Mouse (Mus musculus): ENCODE data around the gene Tcf20.

Gene Tcf20

DNA sequence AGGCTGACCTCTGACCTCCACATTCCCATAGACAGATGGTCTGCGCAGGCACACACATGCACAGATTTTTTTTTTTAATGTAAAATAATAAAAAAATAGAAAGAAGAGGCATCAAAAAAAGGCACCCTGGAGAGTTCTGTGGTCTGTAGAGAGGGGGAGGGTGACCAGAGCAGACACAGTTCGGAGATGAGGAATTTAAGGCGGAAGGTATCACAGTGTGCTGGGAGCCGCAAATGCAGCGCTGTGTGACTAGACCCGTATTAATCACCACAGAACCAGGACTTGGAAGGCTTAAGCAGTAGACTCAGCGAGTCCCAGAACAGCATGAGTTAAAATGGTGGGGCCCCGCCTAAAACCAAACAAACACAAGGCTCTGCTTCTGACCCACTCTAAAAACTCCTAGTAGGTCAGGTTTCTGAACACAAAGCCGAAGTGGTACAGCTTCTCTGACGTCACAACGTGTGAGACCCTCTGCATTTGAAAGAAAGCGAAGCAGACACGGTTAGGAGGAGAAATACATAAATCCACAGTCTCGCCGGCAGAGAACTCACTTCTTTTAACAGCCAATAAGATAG, 19.8 kb upstream of the Tcf20 start:
- POLR2A ChIA-PET, result interaction anchor here in 2 of 4 experiments (0.6 to 1.1 kb wide), 2 partner anchors 39 to 229 kb away, joined by 3 to 8 read pairs; no protein-coding TSS in a partner anchor
- CTCF ChIA-PET, result no interaction called here

GRCm38 (mm10) chr15:83002665-83003548, 15.2 kb upstream of the Tcf20 start:
- ChIA-PET POLR2A (interaction anchor here in 2 of 4 experiments (0.5 to 0.9 kb wide), 4 partner anchors 11 to 604 kb away, joined by 3 read pairs; no protein-coding TSS in a partner anchor), CTCF (no interaction called here)

DNA sequence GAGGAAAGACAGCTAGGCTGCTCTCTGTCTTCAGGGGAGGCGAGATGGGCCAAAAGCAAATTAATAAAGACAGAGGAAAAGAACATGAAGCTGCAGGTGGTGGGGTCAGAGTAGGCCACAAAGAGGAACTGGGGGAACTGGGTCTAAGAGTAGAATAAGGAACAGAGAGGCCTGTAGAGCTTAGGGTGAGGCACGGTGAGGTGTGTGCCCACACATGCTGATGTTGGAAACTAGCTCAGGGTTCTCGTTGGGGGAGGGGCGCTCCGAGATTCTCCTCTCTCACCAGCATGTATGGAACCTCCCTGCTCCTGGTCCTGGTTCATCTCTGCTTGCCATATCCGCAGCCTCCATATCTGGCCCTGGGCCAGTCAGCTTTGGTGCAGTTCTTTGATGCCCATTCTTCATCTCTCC, 11.1 kb upstream of the Tcf20 start:
- POLR2A ChIA-PET, result interaction anchor here in 3 of 4 experiments (0.8 to 3.1 kb wide), 13 partner anchors 10 to 151 kb away, joined by 3 to 10 read pairs (median 5); partner anchors contain the start of genes Tcf20 (in 3 of the 3), Nfam1 (in 1 of the 3) and Poldip3 (in 1 of the 3)

DNA sequence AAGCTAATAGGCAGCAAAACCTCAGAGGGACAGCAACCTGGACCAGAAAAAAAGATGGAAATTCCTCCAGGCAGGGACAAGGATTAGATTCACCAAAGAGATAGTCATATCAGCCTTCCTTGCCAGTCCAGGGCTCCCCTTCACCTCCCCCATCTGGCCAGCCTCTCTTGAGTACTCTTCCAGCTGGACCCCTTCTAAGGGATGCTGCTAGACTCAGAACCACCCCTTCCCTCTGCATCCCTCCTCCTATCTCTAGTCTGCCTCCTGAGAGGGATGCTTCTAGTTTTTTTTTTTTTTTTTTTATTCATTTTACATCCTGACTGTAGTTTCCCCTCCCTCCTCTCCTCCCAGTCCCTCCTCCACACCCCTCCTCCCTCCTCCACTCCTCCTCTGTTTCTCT, 8.8 kb upstream of the Tcf20 start:
- POLR2A ChIA-PET, result no interaction called here
- CTCF ChIA-PET, result no interaction called here

More for the DNA sequence above, 11.1 kb upstream of the Tcf20 start:
- CTCF ChIA-PET, result interaction anchor here in 1 of 4 experiments (1.2 kb wide), 1 partner anchor 11 kb away, joined by 3 read pairs; the partner anchor contains the start of gene Tcf20

DNA sequence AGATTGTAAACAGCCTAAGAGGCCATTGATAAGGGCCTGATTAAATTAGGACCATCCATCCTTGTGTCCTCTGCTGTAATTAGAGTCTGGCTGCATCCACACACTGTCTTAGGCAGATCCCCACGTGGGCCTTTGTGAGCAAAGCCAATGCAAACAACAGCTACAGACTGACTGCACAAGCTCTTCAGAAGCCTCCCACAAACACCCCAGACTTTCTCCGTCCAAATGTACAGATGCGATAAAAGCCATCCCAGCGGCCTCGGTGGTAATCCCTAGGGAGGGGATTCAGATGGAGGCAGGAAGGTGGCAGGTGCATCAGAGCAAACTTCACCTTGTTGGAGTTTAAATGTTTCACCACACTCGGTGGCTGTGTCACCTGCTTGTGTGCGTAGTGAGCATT, 7.6 kb upstream of the Tcf20 start:
- CTCF ChIA-PET, result no interaction called here
- POLR2A ChIA-PET, result interaction anchor here in 1 of 4 experiments (1.1 to 1.4 kb wide), 2 partner anchors 11 to 15 kb away, joined by 3 to 4 read pairs; no protein-coding TSS in a partner anchor

DNA sequence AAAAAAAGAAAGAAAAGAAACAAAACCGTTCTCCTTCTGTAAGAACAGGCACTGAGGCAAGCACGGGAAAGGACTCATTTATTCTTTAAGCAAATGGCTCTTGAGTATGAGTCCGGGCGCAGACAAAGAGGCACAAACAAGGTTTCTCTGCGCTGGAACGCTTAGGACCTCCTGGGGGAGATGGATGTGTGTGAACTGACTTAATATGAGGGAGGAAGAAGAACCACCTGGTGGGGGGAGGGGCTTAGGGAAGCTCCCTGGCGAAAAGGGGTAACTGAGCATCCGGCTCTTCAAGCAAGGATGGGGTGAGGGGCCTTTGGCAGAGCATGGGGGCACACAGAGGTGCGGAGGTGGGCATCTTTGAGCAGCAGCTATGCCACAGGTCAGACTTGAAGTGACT, 5.2 kb upstream of the Tcf20 start:
- ChIA-PET CTCF (interaction anchor here in 2 of 4 experiments (0.7 to 0.8 kb wide), 2 partner anchors 43 to 93 kb away, joined by 3 to 5 read pairs; no protein-coding TSS in a partner anchor), POLR2A (interaction anchor here in 1 of 4 experiments (0.6 to 1.5 kb wide), 3 partner anchors 8 to 58 kb away, joined by 3 to 4 read pairs (median 3); no protein-coding TSS in a partner anchor)

- ChIA-PET CTCF (interaction anchor here (0.5 to 1.0 kb wide), 6 partner anchors 9 to 755 kb away, joined by 3 to 7 read pairs (median 3); no protein-coding TSS in a partner anchor), POLR2A (interaction anchor here in 1 of 4 experiments (0.6 to 0.7 kb wide), 2 partner anchors 58 to 471 kb away, joined by 3 to 4 read pairs; no protein-coding TSS in a partner anchor)
Observed at GRCm38 (mm10) chr15:82992079-82992783, 4.6 kb upstream of the Tcf20 start.

- ChIA-PET CTCF (interaction anchor here in 2 of 4 experiments (0.6 to 1.4 kb wide), 2 partner anchors 184 to 278 kb away, joined by 3 to 11 read pairs; no protein-coding TSS in a partner anchor), POLR2A (interaction anchor here in 1 of 4 experiments (2.3 kb wide), 1 partner anchor 21 kb away, joined by 5 read pairs; no protein-coding TSS in a partner anchor)
Observed at GRCm38 (mm10) chr15:82989190-82989704, 1.6 kb upstream of the Tcf20 start.

- ChIA-PET CTCF (interaction anchor here in 3 of 4 experiments (0.6 to 1.2 kb wide), 10 partner anchors 11 to 1444 kb away, joined by 3 to 5 read pairs (median 3); partner anchors contain the start of gene Ndufa6 (in 1 of the 3)), POLR2A (interaction anchor here (0.5 to 2.3 kb wide), 32 partner anchors 10 to 228 kb away, joined by 3 to 13 read pairs (median 4); partner anchors contain the start of gene Poldip3 (in 2 of the 4))
Observed at GRCm38 (mm10) chr15:82987014-82987731, 499 bp downstream of the Tcf20 start.

- CTCF ChIA-PET, result interaction anchor here in 1 of 4 experiments (0.7 kb wide), 1 partner anchor 433 kb away, joined by 3 read pairs; no protein-coding TSS in a partner anchor
- POLR2A ChIA-PET, result interaction anchor here in 3 of 4 experiments (0.7 to 1.6 kb wide), 16 partner anchors 9 to 1192 kb away, joined by 3 to 11 read pairs (median 4); partner anchors contain the start of gene Poldip3 (in 2 of the 3)
Observed at GRCm38 (mm10) chr15:82984574-82984973, 3.1 kb downstream of the Tcf20 start.

- ChIA-PET CTCF (interaction anchor here in 2 of 4 experiments (0.7 to 1.3 kb wide), 5 partner anchors 15 to 433 kb away, joined by 3 to 4 read pairs (median 3); no protein-coding TSS in a partner anchor), POLR2A (interaction anchor here in 3 of 4 experiments (0.6 to 1.6 kb wide), 22 partner anchors 10 to 1192 kb away, joined by 3 to 11 read pairs (median 3); partner anchors contain the start of gene Poldip3 (in 2 of the 3))
Observed at GRCm38 (mm10) chr15:82984097-82984496, 3.6 kb downstream of the Tcf20 start.

GRCm38 (mm10) chr15:82983416-82984026, 4.2 kb downstream of the Tcf20 start:
- ChIA-PET POLR2A (interaction anchor here in 3 of 4 experiments (0.6 to 1.5 kb wide), 19 partner anchors 9 to 1191 kb away, joined by 3 to 11 read pairs (median 4); partner anchors contain the start of gene Poldip3 (in 2 of the 3)), CTCF (interaction anchor here in 3 of 4 experiments (0.6 to 1.3 kb wide), 8 partner anchors 8 to 1086 kb away, joined by 3 to 7 read pairs (median 3); no protein-coding TSS in a partner anchor)

DNA sequence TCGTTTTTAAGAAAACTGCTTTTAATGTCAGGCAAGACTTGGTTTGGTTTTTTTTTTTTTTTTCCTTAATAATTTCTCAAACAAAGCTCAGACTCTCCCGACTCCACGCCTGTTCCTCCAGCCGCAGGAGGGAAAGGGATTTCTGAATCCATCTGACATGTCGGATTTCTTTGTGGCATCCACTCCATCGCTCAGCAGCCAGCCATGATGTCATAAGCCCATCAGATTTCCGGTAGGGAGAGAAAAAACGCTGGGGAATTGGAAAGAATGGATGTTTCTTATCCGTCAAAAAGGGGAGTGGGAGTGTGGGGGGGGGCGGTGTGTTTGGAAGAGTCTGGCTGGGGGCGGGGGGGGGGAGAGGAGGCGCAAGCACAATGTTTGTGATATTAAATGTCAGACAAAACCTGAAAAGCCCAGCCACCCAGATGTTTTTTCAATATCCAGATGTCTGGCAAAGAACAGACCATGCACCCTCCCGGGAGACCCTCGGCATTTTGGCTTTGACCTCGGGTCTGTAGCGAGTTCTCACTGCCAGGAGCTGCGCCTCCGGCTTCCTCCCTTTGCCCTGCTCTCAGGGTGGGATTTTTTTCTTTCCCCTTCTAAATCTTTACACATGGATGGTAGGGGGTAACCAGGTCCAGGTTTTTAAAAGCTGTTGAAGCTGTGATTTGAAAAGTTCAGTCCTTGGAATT, 4.8 kb downstream of the Tcf20 start:
- ChIA-PET CTCF (interaction anchor here in 3 of 4 experiments (0.6 to 1.3 kb wide), 6 partner anchors 9 to 1087 kb away, joined by 3 to 7 read pairs (median 4); no protein-coding TSS in a partner anchor), POLR2A (interaction anchor here in 3 of 4 experiments (0.6 to 1.3 kb wide), 10 partner anchors 37 to 427 kb away, joined by 3 to 11 read pairs (median 4); partner anchors contain the start of gene Poldip3 (in 2 of the 3))

DNA sequence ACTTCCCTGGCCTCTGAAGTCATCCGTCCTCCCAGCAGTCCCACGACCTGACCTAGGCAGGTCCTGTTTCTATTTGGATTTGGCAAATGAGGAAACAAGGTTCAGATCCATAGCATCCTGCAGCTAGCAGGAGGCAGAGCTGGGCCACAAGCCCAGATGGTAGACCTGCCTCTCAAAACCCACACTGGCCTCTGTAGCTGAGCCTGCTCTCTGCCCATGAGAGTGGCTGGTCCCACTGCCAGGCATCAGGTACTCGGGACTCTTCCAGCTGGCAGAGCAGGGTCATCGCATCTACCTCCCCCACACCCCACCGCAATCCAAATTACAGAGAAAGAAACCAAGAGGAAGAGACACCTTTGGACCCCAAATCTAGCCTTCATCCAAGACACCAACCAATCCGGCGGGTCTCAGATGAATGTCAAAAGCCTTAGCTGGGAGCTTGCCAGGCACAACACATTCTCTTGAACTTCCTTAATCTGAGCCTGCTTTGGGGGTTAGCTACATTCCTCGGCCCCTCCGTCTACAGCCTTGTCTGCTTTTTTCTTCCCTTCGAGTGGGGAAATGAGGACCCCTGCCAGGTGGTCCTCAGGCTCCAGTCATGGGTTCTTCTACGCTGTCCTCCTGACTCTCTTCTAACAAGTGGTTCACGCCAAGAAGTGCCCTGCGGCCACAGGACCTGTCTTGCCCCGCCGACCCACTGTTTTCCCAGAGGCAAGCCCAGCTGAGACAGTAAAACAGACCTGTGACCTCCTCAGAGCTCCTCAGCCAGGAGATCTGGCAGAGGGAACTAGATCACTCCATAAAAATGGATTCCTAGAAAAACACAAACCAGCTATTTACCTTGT, 5.8 kb downstream of the Tcf20 start:
- ChIA-PET CTCF (no interaction called here), POLR2A (interaction anchor here in 3 of 4 experiments (0.7 to 2.6 kb wide), 8 partner anchors 14 to 483 kb away, joined by 3 to 11 read pairs (median 4); no protein-coding TSS in a partner anchor)

GRCm38 (mm10) chr15:82979531-82979930, 8.1 kb downstream of the Tcf20 start:
- ChIA-PET CTCF (interaction anchor here in 1 of 4 experiments (0.6 kb wide), 1 partner anchor 15 kb away, joined by 4 read pairs; no protein-coding TSS in a partner anchor), POLR2A (interaction anchor here in 2 of 4 experiments (0.5 to 2.6 kb wide), 2 partner anchors 10 to 11 kb away, joined by 4 to 7 read pairs; no protein-coding TSS in a partner anchor)

All from embryonic stem cell, embryonic (primary cell).